8 mouse cellular contexts compared by ENCODE assay signal in the genomic region with DNA sequence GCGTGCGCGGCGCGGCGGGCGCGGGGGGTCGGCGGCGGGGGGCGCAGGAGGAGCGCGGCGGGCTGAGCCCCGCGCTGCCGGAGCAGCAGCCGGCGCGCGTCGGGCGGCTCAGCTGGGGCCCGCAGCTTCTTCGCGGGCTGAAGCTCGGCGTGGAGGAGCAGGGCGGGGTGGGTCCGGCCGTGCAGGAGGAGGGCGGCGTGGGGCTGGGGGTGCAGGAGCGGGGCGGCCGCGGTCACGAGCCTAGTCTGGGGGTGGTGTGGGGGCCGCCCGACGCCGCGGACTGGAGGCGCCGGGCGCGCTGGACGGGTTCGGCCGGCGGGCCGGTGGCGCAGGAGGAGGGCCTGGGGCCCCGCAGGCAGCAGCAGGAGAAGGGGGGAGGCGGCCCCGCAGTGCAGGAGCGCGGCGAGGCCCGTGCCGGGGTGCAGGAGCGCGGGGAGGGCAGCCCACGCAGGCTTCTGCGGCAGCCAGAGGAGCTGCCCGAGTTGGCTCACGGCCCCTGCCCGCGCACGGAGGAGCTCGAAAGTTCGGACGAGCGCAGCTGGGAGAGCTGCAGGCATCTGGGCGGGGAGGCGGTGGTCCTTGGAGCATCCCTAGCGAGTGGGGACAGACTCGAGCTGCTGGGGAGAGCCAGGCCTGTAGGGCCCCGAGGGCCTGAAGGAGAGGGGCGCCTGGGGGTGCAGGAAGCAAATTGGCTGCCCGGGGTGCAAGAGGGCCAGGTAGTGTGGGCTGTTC. TPM values are rescaled to one million over a fixed set of nuclear protein-coding genes. Genes with fewer than 3 reads are reported as not detected.
DNase-seq lines count a peak whose midpoint lies in the region; ATAC-seq and TF ChIP-seq lines count a peak whose summit lies in the region.

No protein-coding gene starts in this region.

- H3K27ac ChIP-seq in lung, embryonic 14.5 days (ENCODE audit: low read depth) = peak overlapping the region; percentile 86
- H3K27ac ChIP-seq in bone marrow, adult 2 months (ENCODE audit: control insufficient read depth, insufficient read depth, low read depth, low read length, poor library complexity) = peak overlapping the region; percentile 62
- H3K27ac ChIP-seq in hindbrain, embryonic 15.5 days (replicated peaks) = peak overlapping the region; percentile 90
- H3K27ac ChIP-seq in limb, embryonic 15.5 days = peak overlapping the region; percentile 91
- peak overlapping the region; percentile 65 for H3K27ac ChIP-seq in neural tube, embryonic 11.5 days (ENCODE audit: low read depth, low read length)

- H3K27me3 ChIP-seq in lung, embryonic 14.5 days (ENCODE audit: insufficient read depth, low read length) = no peaks in the 10 kb centered on the region
- H3K27me3 ChIP-seq in hindbrain, embryonic 15.5 days = no peaks in the 10 kb centered on the region
- H3K27me3 ChIP-seq in limb, embryonic 15.5 days = no peaks in the 10 kb centered on the region
- no peaks in the 10 kb centered on the region for H3K27me3 ChIP-seq in neural tube, embryonic 11.5 days (ENCODE audit: control insufficient read depth, insufficient read depth, low read length)

- no peaks in the 10 kb centered on the region for H3K9me3 ChIP-seq in lung, embryonic 14.5 days (ENCODE audit: low read depth, low read length)
- H3K9me3 ChIP-seq in hindbrain, embryonic 15.5 days = no peaks in the 10 kb centered on the region
- no peaks in the 10 kb centered on the region for H3K9me3 ChIP-seq in limb, embryonic 15.5 days
- H3K9me3 ChIP-seq in neural tube, embryonic 11.5 days (ENCODE audit: control insufficient read depth, low read length) = no peaks in the 10 kb centered on the region

- H3K4me2 ChIP-seq in lung, embryonic 14.5 days = peak overlapping the region; percentile 88
- H3K4me2 ChIP-seq in hindbrain, embryonic 15.5 days = peak overlapping the region; percentile 92
- H3K4me2 ChIP-seq in limb, embryonic 15.5 days = peak overlapping the region; percentile 83
- peak overlapping the region; percentile 87 for H3K4me2 ChIP-seq in neural tube, embryonic 11.5 days (ENCODE audit: low read depth)

- peak; percentile 65 for DNase-seq in lung, embryonic 14.5 days
- DNase-seq in lung, postnatal 25 days (ENCODE audit: low spot score) = no peak
- peak; percentile 67 for DNase-seq in neural tube, embryonic 11.5 days (ENCODE audit: low spot score)
- peak; percentile 65 to 75 for DNase-seq in thymus, postnatal 36 days

- TF ChIP-seq POLR2A in bone marrow, adult 2 months (IDR thresholded peaks at IDR 0.05; ENCODE audit: borderline replicate concordance, control insufficient read depth, low read depth, low read length) = no peak

- peaks cover 15% of the 10 kb centered on the region for H3K4me1 ChIP-seq in lung, embryonic 14.5 days (ENCODE audit: insufficient read depth)
- H3K4me1 ChIP-seq in bone marrow, adult 2 months (ENCODE audit: control insufficient read depth, insufficient read depth, low read length) = peaks cover 7% of the 10 kb centered on the region
- H3K4me1 ChIP-seq in hindbrain, embryonic 15.5 days (replicated peaks) = peaks cover 32% of the 10 kb centered on the region
- H3K4me1 ChIP-seq in limb, embryonic 15.5 days = peaks cover 41% of the 10 kb centered on the region
- H3K4me1 ChIP-seq in neural tube, embryonic 11.5 days (ENCODE audit: control insufficient read depth, insufficient read depth, low read length) = peaks cover 16% of the 10 kb centered on the region

- ATAC-seq in lung, embryonic 14.5 days (ENCODE audit: insufficient read depth) = peak; percentile 72
- 0 out of 2 replicates have a peak, but pooled peaks have one; percentile 1 for ATAC-seq in erythroid progenitor cell, adult 5-6 weeks (replicated peaks; ENCODE audit: low FRiP score, poor library complexity, severe bottlenecking)
- ATAC-seq in hindbrain, embryonic 15.5 days (ENCODE audit: low FRiP score, low read depth) = peak; percentile 76
- ATAC-seq in limb, embryonic 15.5 days (ENCODE audit: insufficient number of reproducible peaks, low FRiP score, low TSS enrichment, low read depth) = peak; percentile 42
- ATAC-seq in neural tube, embryonic 11.5 days (ENCODE audit: insufficient read depth, low FRiP score, low TSS enrichment) = peak; percentile 73

- no peak for TF ChIP-seq CTCF in lung, embryonic 14.5 days (IDR thresholded peaks at IDR 0.05; ENCODE audit: low read depth)
- TF ChIP-seq CTCF in bone marrow, adult 2 months (IDR thresholded peaks at IDR 0.05; ENCODE audit: control insufficient read depth, insufficient read depth, low read length) = no peak

- H3K36me3 ChIP-seq in lung, embryonic 14.5 days (ENCODE audit: insufficient read depth) = no peaks in the 10 kb centered on the region
- H3K36me3 ChIP-seq in hindbrain, embryonic 15.5 days = no peaks in the 10 kb centered on the region
- no peaks in the 10 kb centered on the region for H3K36me3 ChIP-seq in limb, embryonic 15.5 days
- H3K36me3 ChIP-seq in neural tube, embryonic 11.5 days (ENCODE audit: control insufficient read depth, insufficient read depth, low read length) = no peaks in the 10 kb centered on the region

- H3K9ac ChIP-seq in lung, embryonic 14.5 days = peak overlapping the region; percentile 87
- peak overlapping the region; percentile 93 for H3K9ac ChIP-seq in hindbrain, embryonic 15.5 days
- H3K9ac ChIP-seq in limb, embryonic 15.5 days = peak overlapping the region; percentile 90
- H3K9ac ChIP-seq in neural tube, embryonic 11.5 days (ENCODE audit: low read length) = peak overlapping the region; percentile 85

- under 1% methylated on average over 69 of the region's 82 CpGs for WGBS in lung, embryonic 14.5 days
- WGBS in bone marrow, adult 2 months = under 1% methylated on average over 68 of the region's 82 CpGs
- under 1% methylated on average over 47 of the region's 82 CpGs for WGBS in hindbrain, embryonic 15.5 days
- WGBS in limb, embryonic 15.5 days = under 1% methylated on average over 52 of the region's 82 CpGs
- WGBS in neural tube, embryonic 11.5 days = under 1% methylated on average over 35 of the region's 82 CpGs

- peak overlapping the region; percentile 91 for H3K4me3 ChIP-seq in lung, embryonic 14.5 days (ENCODE audit: low read depth, low read length)
- H3K4me3 ChIP-seq in bone marrow, adult 2 months (replicated peaks; ENCODE audit: control insufficient read depth, low read depth, low read length) = peak overlapping the region; percentile 65
- H3K4me3 ChIP-seq in hindbrain, embryonic 15.5 days = peak overlapping the region; percentile 92
- peak overlapping the region; percentile 94 for H3K4me3 ChIP-seq in limb, embryonic 15.5 days
- H3K4me3 ChIP-seq in neural tube, embryonic 11.5 days (ENCODE audit: low read depth, low read length) = peak overlapping the region; percentile 91

RNA-seq across cellular contexts. Expression of a gene that starts 0.6 kb away (rescaled TPM):
- polyA plus RNA-seq in lung, embryonic 14.5 days (2014; fragmentation: Nextera tagmentation; extraction: Ambion mirVana) = 20.0 and 21.6 TPM in 2 replicates
- polyA plus RNA-seq in bone marrow, adult 2 months (2011; ENCODE audit: insufficient read depth, insufficient read length, low replicate concordance, missing spikeins) = 70.2 and 105 TPM in 2 replicates
- total RNA-seq in erythroid progenitor cell, adult 5-6 weeks (2015; ENCODE audit: low replicate concordance) = 124 and 134 TPM in 2 replicates
- 62.9 and 115 TPM in 2 replicates for total RNA-seq in erythroid progenitor cell, adult 5-6 weeks (2017; ENCODE audit: low replicate concordance)
- 19.3 and 25.9 TPM in 2 replicates for polyA plus RNA-seq in hindbrain, embryonic 15.5 days (2015; fragmentation: Nextera tagmentation; extraction: Ambion mirVana)
- 13.9 and 14.5 TPM in 2 replicates for polyA plus RNA-seq in limb, embryonic 15.5 days (2015; fragmentation: Nextera tagmentation; extraction: Ambion mirVana)
- polyA plus RNA-seq in neural tube, embryonic 11.5 days (2014; fragmentation: Nextera tagmentation; extraction: Ambion mirVana) = 7.0 and 8.6 TPM in 2 replicates

RNA-seq across cellular contexts. Expression of a gene that starts 35.5 kb away (rescaled TPM):
- 64.5 and 71.2 TPM in 2 replicates for polyA plus RNA-seq in lung, embryonic 14.5 days (2014; fragmentation: Nextera tagmentation; extraction: Ambion mirVana)
- 210 and 334 TPM in 2 replicates for polyA plus RNA-seq in bone marrow, adult 2 months (2011; ENCODE audit: insufficient read depth, insufficient read length, low replicate concordance, missing spikeins)
- 2,179 and 2,513 TPM in 2 replicates for total RNA-seq in erythroid progenitor cell, adult 5-6 weeks (2015; ENCODE audit: low replicate concordance)
- total RNA-seq in erythroid progenitor cell, adult 5-6 weeks (2017; ENCODE audit: low replicate concordance) = 2,141 and 2,792 TPM in 2 replicates
- 29.9 and 33.5 TPM in 2 replicates for polyA plus RNA-seq in hindbrain, embryonic 15.5 days (2015; fragmentation: Nextera tagmentation; extraction: Ambion mirVana)
- polyA plus RNA-seq in limb, embryonic 15.5 days (2015; fragmentation: Nextera tagmentation; extraction: Ambion mirVana) = 24.9 and 28.0 TPM in 2 replicates
- 66.9 and 67.9 TPM in 2 replicates for polyA plus RNA-seq in neural tube, embryonic 11.5 days (2014; fragmentation: Nextera tagmentation; extraction: Ambion mirVana)

Comparison
In these comparisons a context has a peak if more than half of its experiments do, and no peak if none do; other contexts are left out.
1. ATAC-seq: peak in every context shown above with its lines; median percentile 76 in hindbrain, embryonic 15.5 days; 73 in neural tube, embryonic 11.5 days; 72 in lung, embryonic 14.5 days; 42 in limb, embryonic 15.5 days; 1 in erythroid progenitor cell, adult 5-6 weeks.